Mouse (Mus musculus) liver, embryonic 14.5 days (tissue): ENCODE measurements around the gene Gatm. TPM values are rescaled to one million over a fixed set of nuclear protein-coding genes. Genes with fewer than 3 reads are reported as not detected.

Experiments
- ATAC-seq: fragments of 200-750 bp; cut with Nextera tagmentation; 2 replicates; pipeline ENCODE4 v1.8.0; 2017; ENCODE audit warnings: moderate number of reproducible peaks, mild to moderate bottlenecking, moderate library complexity; ENCODE audit not compliant: insufficient read depth
- DNase-seq, 3 experiments: peaks; one replicate each; pipeline ENCODE4 v3.0.0-alpha.2; 2012 to 2013; ENCODE audit warnings: low read depth in 3 of 3, low spot score in 3 of 3
- H3K27ac ChIP-seq: fragments of 300-500 bp; sonication (generic); 2 replicates; pipeline ENCODE4 v1.5.1; 2014; ENCODE audit warnings: moderate library complexity, mild to moderate bottlenecking, control low read depth, inconsistent platforms
- H3K27me3 ChIP-seq: fragments of 300-500 bp; sonication (generic); 2 replicates; pipeline ENCODE4 v1.6.1; 2014; ENCODE audit warnings: mild to moderate bottlenecking, low read length, moderate library complexity; ENCODE audit not compliant: control insufficient read depth, insufficient read depth
- H3K36me3 ChIP-seq: fragments of 300-500 bp; sonication (generic); replicated peaks from 2 replicates; pipeline ENCODE4 v1.6.1; 2014; ENCODE audit warnings: low read depth; ENCODE audit not compliant: control insufficient read depth, insufficient read depth
- H3K4me1 ChIP-seq, 2 experiments: fragments of 200-500 bp in 1 of 2; fragments of 300-500 bp in 1 of 2; sonication (generic) in 1 of 2; replicated peaks; 2 replicates each; pipeline ENCODE4 v1.6.1; 2012 to 2014; ENCODE audit warnings: antibody characterized with exemption in 1 of 2, inconsistent platforms in 1 of 2, low read length in 1 of 2; ENCODE audit not compliant: control insufficient read depth in 2 of 2, insufficient read depth in 2 of 2
- H3K4me2 ChIP-seq: fragments of 300-500 bp; sonication (generic); 2 replicates; pipeline ENCODE4 v1.6.1; 2014; ENCODE audit warnings: low read depth, mild to moderate bottlenecking, control low read depth, moderate library complexity
- H3K4me3 ChIP-seq, 2 experiments: fragments of 200-500 bp in 1 of 2; fragments of 300-500 bp in 1 of 2; sonication (generic) in 1 of 2; 2 replicates each; pipeline ENCODE4 v1.5.1; 2012 to 2014; ENCODE audit warnings: low read depth in 2 of 2, low read length in 2 of 2, mild to moderate bottlenecking in 2 of 2, control low read depth in 1 of 2, inconsistent platforms in 1 of 2, moderate library complexity in 1 of 2; ENCODE audit not compliant: insufficient read depth in 1 of 2
- H3K9ac ChIP-seq: fragments of 300-500 bp; sonication (generic); replicated peaks from 2 replicates; pipeline ENCODE4 v1.6.1; 2014; ENCODE audit warnings: mild to moderate bottlenecking, control low read depth, moderate library complexity
- H3K9me3 ChIP-seq: fragments of 300-500 bp; sonication (generic); 2 replicates; pipeline ENCODE4 v1.6.1; 2016; ENCODE audit warnings: low read length, mixed read lengths; ENCODE audit not compliant: control insufficient read depth
- CTCF ChIP-seq: IDR thresholded peaks from 2 replicates; pipeline ENCODE4 v1.5.1; 2016; ENCODE audit warnings: antibody characterized with exemption, low read depth, control low read depth
- EP300 ChIP-seq: IDR thresholded peaks from 2 replicates; pipeline ENCODE4 v1.6.1; 2016; ENCODE audit warnings: antibody characterized with exemption, low read depth
- WGBS: fragments of 180-500 bp; shearing (Covaris S2); extraction: QIAGEN DNeasy Blood & Tissue Kit; methylation state at CpG from one replicate; pipeline ENCODE4 v1.1.7; 2014; ENCODE audit not compliant: insufficient replicate concordance; 5-methylcytosine and 5-hydroxymethylcytosine counted together
- polyA plus RNA-seq, 2 experiments: library from polyadenylated mRNA; depleted of rRNA in 1 of 2; stranded (reverse) in 1 of 2; unstranded in 1 of 2; fragments of >200 nt; fragmentation: Nextera tagmentation in 1 of 2; extraction: Ambion mirVana in 1 of 2; gene quantifications; 2 replicates each; pipeline versions ENCODE4 v1.2.1 to v1.2.3; 2012 to 2014

Gatm gene
- polyA plus RNA-seq, 2 experiments, result 14.1 to 24.8 TPM

GRCm38 (mm10) chr2:122631226-122631801 is 20.2 kb upstream of the Gatm start:
- H3K4me3 ChIP-seq, result peak overlapping the region; percentile 72 to 91
- under 1% methylated on average over 50 of the region's 53 CpGs for WGBS

GRCm38 (mm10) chr2:122630465-122631225 is 19.5 kb upstream of the Gatm start:
- Histone ChIP-seq H3K4me3 (peak overlapping the region; percentile 72 to 91), H3K36me3 (no peaks in the 10 kb centered on the region; the same call in none of the 2 replicates), H3K9me3 (no peaks in the 10 kb centered on the region), H3K27ac (no peak overlapping the region), H3K9ac (peak overlapping the region; percentile 64), H3K27me3 (no peaks in the 10 kb centered on the region), H3K4me1 (peaks cover 2% of the 10 kb centered on the region in 2 experiments; a peak in 1 of 4 replicates), H3K4me2 (peak overlapping the region; percentile 93)
- DNase-seq (peak; percentile 60 to 72 (median 63)), ATAC-seq (peak; percentile 79)
- under 1% methylated on average over 75 of the region's 75 CpGs for WGBS
- TF ChIP-seq CTCF (no peak), EP300 (no peak)

More at GRCm38 (mm10) chr2:122631226-122631801, 20.2 kb upstream of the Gatm start:
- Histone ChIP-seq H3K27ac (no peak overlapping the region), H3K4me1 (peaks cover 2% of the 10 kb centered on the region in 2 experiments; a peak in 1 of 4 replicates), H3K9ac (peak overlapping the region; percentile 64), H3K4me2 (peak overlapping the region; percentile 93), H3K27me3 (no peaks in the 10 kb centered on the region), H3K9me3 (no peaks in the 10 kb centered on the region), H3K36me3 (no peaks in the 10 kb centered on the region; the same call in none of the 2 replicates)
- DNase-seq (no peak), ATAC-seq (no peak; the same call in none of the 2 replicates)
- TF ChIP-seq EP300 (no peak), CTCF (peak; percentile 21; the same call in 1 of the 2 replicates)

- no peak for ATAC-seq
- no peak for DNase-seq
- 57% methylated on average over 6 of the region's 6 CpGs for WGBS
Measured at GRCm38 (mm10) chr2:122629871-122630270, 18.8 kb upstream of the Gatm start.

GRCm38 (mm10) chr2:122628976-122629375 is 17.9 kb upstream of the Gatm start:
- TF ChIP-seq EP300 (no peak), CTCF (peak; percentile 76)
- WGBS, result 1% methylated on average over 7 of the region's 7 CpGs
- Histone ChIP-seq H3K4me3 (no peak overlapping the region), H3K9me3 (no peaks in the 10 kb centered on the region), H3K4me2 (no peak overlapping the region; the same call in 1 of the 2 replicates), H3K4me1 (peaks cover 2% of the 10 kb centered on the region in 2 experiments; a peak in 1 of 4 replicates), H3K36me3 (no peaks in the 10 kb centered on the region; the same call in none of the 2 replicates), H3K27ac (no peak overlapping the region), H3K27me3 (no peaks in the 10 kb centered on the region), H3K9ac (no peak overlapping the region)
- DNase-seq (peak in 1 of 3 experiments; percentile 65), ATAC-seq (no peak)

More at GRCm38 (mm10) chr2:122629871-122630270, 18.8 kb upstream of the Gatm start:
- Histone ChIP-seq H3K27ac (no peak overlapping the region), H3K36me3 (no peaks in the 10 kb centered on the region; the same call in none of the 2 replicates), H3K4me1 (peaks cover 2% of the 10 kb centered on the region in 2 experiments; a peak in 1 of 4 replicates), H3K4me3 (peak overlapping the region in 1 of 2 experiments; percentile 91; a peak in 2 of 4 replicates), H3K9ac (no peak overlapping the region), H3K9me3 (no peaks in the 10 kb centered on the region), H3K27me3 (no peaks in the 10 kb centered on the region), H3K4me2 (peak overlapping the region; percentile 93)
- TF ChIP-seq EP300 (no peak), CTCF (no peak)

GRCm38 (mm10) chr2:122625930-122626329 is 14.8 kb upstream of the Gatm start:
- ATAC-seq (no peak), DNase-seq (no peak)
- 43% methylated on average over 7 of the region's 7 CpGs for WGBS

More at GRCm38 (mm10) chr2:122625930-122626329, 14.8 kb upstream of the Gatm start:
- H3K4me2 ChIP-seq, result no peak overlapping the region
- no peak overlapping the region for H3K4me3 ChIP-seq
- H3K4me1 ChIP-seq, result 0 out of 4 replicates have a peak, but pooled peaks cover 0 to 2% of the 10 kb centered on the region in 2 experiments
- no peak for TF ChIP-seq CTCF
- no peak for TF ChIP-seq EP300
- no peak overlapping the region for H3K9ac ChIP-seq
- no peaks in the 10 kb centered on the region for H3K36me3 ChIP-seq
- H3K9me3 ChIP-seq, result no peaks in the 10 kb centered on the region
- no peaks in the 10 kb centered on the region for H3K27me3 ChIP-seq
- no peak overlapping the region for H3K27ac ChIP-seq
